Mouse (Mus musculus) hindbrain, embryonic 13.5 days (tissue): Measurements from ENCODE around the gene Syt13. TPM values are rescaled to one million over a fixed set of nuclear protein-coding genes. Genes with fewer than 3 reads are reported as not detected.

Experiments
- ATAC-seq: fragments of 200-750 bp; cut with Nextera tagmentation; 2 replicates; pipeline ENCODE4 v1.8.0; 2017; ENCODE audit warnings: moderate TSS enrichment; ENCODE audit not compliant: low FRiP score
- H3K27ac ChIP-seq: fragments of 300-500 bp; sonication (generic); 2 replicates; pipeline ENCODE4 v1.5.1; 2015; ENCODE audit warnings: inconsistent platforms, mild to moderate bottlenecking, moderate library complexity
- H3K27me3 ChIP-seq: fragments of 300-500 bp; sonication (generic); 2 replicates; pipeline ENCODE4 v1.6.1; 2015; ENCODE audit warnings: mild to moderate bottlenecking, inconsistent platforms
- H3K36me3 ChIP-seq: fragments of 300-500 bp; sonication (generic); 2 replicates; pipeline ENCODE4 v1.6.1; 2015; ENCODE audit warnings: mild to moderate bottlenecking, inconsistent platforms
- H3K4me1 ChIP-seq: fragments of 300-500 bp; sonication (generic); replicated peaks from 2 replicates; pipeline ENCODE4 v1.6.1; 2015; ENCODE audit warnings: inconsistent platforms
- H3K4me2 ChIP-seq: fragments of 300-500 bp; sonication (generic); 2 replicates; pipeline ENCODE4 v1.6.1; 2015; ENCODE audit warnings: inconsistent platforms, mild to moderate bottlenecking, moderate library complexity
- H3K4me3 ChIP-seq: fragments of 300-500 bp; sonication (generic); 2 replicates; pipeline ENCODE4 v1.5.1; 2015; ENCODE audit warnings: mild to moderate bottlenecking, inconsistent platforms
- H3K9ac ChIP-seq: fragments of 300-500 bp; sonication (generic); 2 replicates; pipeline ENCODE4 v1.6.1; 2015; ENCODE audit warnings: mild to moderate bottlenecking, inconsistent platforms
- H3K9me3 ChIP-seq: fragments of 300-500 bp; sonication (generic); 2 replicates; pipeline ENCODE4 v1.6.1; 2016; ENCODE audit warnings: inconsistent platforms
- WGBS: fragments of 180-500 bp; shearing (Covaris S2); methylation state at CpG from one replicate; pipeline ENCODE4 v1.1.7; 2015; 5-methylcytosine and 5-hydroxymethylcytosine counted together
- polyA plus RNA-seq: library from polyadenylated mRNA; unstranded; fragments of >200 nt; fragmentation: Nextera tagmentation; extraction: Ambion mirVana; gene quantifications from 2 replicates; pipeline ENCODE4 v1.2.1, GENCODE M21; 2015

Gene Syt13
- polyA plus RNA-seq, 1 experiment from 2014 or later, result 24.7 TPM

- ATAC-seq, result no peak
- H3K4me2 ChIP-seq, result no peak overlapping the region
- no peak overlapping the region for H3K4me3 ChIP-seq
- no peak overlapping the region for H3K9ac ChIP-seq
- H3K9me3 ChIP-seq, result 0 out of 2 replicates have a peak, but pooled peaks cover 4% of the 10 kb centered on the region
- no peaks in the 10 kb centered on the region for H3K36me3 ChIP-seq
- H3K27me3 ChIP-seq, result peaks cover 17% of the 10 kb centered on the region
- 77% methylated on average over 13 of the region's 13 CpGs for WGBS
- H3K4me1 ChIP-seq, result peaks cover 9% of the 10 kb centered on the region
- no peak overlapping the region for H3K27ac ChIP-seq
Measured at GRCm38 (mm10) chr2:92903650-92904049, 11.2 kb upstream of the Syt13 start.

DNA sequence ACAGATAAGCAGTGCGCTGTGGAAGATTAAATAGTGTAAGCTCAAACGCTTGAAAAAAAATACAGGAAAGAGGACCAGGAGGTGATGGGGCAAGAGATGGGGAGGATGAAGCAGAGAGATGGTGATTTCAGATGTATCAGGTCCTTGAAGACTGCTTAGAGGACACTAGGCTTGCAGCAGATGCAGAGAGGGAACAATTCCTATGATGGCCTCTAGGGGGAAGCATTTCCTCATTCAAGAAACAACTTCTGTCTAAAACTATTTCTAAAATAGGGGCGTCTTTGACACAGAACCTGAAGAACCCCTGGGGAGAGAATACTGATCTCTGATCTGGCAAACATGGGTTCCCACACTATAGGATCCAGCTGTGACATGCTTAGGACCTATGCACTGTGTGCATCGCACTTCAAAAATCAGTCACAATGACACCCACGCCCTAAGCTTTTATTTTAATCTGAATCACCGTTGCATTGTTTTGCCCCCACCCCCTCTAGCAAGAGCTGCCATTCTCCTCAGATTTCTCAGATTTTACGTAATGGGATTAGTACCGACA is 10.5 kb upstream of the Syt13 start:
- Histone ChIP-seq H3K36me3 (no peaks in the 10 kb centered on the region), H3K27ac (no peak overlapping the region), H3K9ac (no peak overlapping the region), H3K9me3 (0 out of 2 replicates have a peak, but pooled peaks cover 4% of the 10 kb centered on the region), H3K4me2 (no peak overlapping the region), H3K4me1 (peaks cover 9% of the 10 kb centered on the region), H3K27me3 (peaks cover 17% of the 10 kb centered on the region), H3K4me3 (no peak overlapping the region)
- peak; percentile 36 for ATAC-seq
- 30% methylated on average over 8 of the region's 8 CpGs for WGBS

GRCm38 (mm10) chr2:92910371-92910770 is 4.5 kb upstream of the Syt13 start:
- 0 out of 2 replicates have a peak, but pooled peaks cover 4% of the 10 kb centered on the region for H3K9me3 ChIP-seq
- peaks cover 36% of the 10 kb centered on the region for H3K4me1 ChIP-seq

DNA sequence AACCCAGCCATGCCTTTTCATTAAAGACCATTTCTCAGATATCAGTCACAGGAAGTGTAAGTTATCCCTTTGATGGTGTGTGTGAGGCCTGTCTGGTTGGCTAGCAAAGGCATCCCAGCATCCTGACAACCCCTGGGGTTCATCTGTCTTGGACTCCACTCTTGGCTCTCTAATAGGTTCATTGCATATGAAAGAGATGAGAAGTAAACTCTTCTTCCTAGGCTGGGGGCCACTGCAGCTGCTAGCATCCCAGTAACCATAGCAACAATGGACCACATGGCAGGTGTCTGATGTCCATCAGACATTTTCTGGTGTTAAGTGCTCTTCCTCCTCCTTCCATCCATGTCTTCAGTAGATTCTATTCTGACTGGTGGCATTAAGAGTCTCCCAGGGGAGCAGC is 2.6 kb upstream of the Syt13 start:
- ATAC-seq, result no peak
- Histone ChIP-seq H3K27me3 (peaks cover 24% of the 10 kb centered on the region; the same call in 1 of the 2 replicates), H3K4me2 (no peak overlapping the region), H3K9me3 (0 out of 2 replicates have a peak, but pooled peaks cover 4% of the 10 kb centered on the region), H3K36me3 (no peaks in the 10 kb centered on the region), H3K4me1 (peaks cover 53% of the 10 kb centered on the region), H3K9ac (no peak overlapping the region), H3K27ac (0 out of 2 replicates have a peak overlapping the region, but pooled peaks have one; percentile 3), H3K4me3 (no peak overlapping the region)

More at GRCm38 (mm10) chr2:92910371-92910770, 4.5 kb upstream of the Syt13 start:
- Histone ChIP-seq H3K9ac (no peak overlapping the region), H3K27ac (no peak overlapping the region), H3K27me3 (peaks cover 25% of the 10 kb centered on the region), H3K4me2 (no peak overlapping the region), H3K4me3 (no peak overlapping the region), H3K36me3 (no peaks in the 10 kb centered on the region)
- ATAC-seq, result no peak
- 73% methylated on average over 4 of the region's 4 CpGs for WGBS

- ATAC-seq, result no peak
- H3K9ac ChIP-seq, result peak overlapping the region; percentile 47; the same call in 1 of the 2 replicates
- H3K27me3 ChIP-seq, result peaks cover 25% of the 10 kb centered on the region; the same call in 1 of the 2 replicates
- peak overlapping the region; percentile 19; the same call in 1 of the 2 replicates for H3K27ac ChIP-seq
- no peak overlapping the region for H3K4me3 ChIP-seq
- no peaks in the 10 kb centered on the region for H3K36me3 ChIP-seq
- H3K4me2 ChIP-seq, result no peak overlapping the region
- 5% methylated on average over 9 of the region's 9 CpGs for WGBS
- H3K9me3 ChIP-seq, result no peaks in the 10 kb centered on the region
- peaks cover 63% of the 10 kb centered on the region for H3K4me1 ChIP-seq
Measured at GRCm38 (mm10) chr2:92913295-92913694, 1.6 kb upstream of the Syt13 start.

DNA sequence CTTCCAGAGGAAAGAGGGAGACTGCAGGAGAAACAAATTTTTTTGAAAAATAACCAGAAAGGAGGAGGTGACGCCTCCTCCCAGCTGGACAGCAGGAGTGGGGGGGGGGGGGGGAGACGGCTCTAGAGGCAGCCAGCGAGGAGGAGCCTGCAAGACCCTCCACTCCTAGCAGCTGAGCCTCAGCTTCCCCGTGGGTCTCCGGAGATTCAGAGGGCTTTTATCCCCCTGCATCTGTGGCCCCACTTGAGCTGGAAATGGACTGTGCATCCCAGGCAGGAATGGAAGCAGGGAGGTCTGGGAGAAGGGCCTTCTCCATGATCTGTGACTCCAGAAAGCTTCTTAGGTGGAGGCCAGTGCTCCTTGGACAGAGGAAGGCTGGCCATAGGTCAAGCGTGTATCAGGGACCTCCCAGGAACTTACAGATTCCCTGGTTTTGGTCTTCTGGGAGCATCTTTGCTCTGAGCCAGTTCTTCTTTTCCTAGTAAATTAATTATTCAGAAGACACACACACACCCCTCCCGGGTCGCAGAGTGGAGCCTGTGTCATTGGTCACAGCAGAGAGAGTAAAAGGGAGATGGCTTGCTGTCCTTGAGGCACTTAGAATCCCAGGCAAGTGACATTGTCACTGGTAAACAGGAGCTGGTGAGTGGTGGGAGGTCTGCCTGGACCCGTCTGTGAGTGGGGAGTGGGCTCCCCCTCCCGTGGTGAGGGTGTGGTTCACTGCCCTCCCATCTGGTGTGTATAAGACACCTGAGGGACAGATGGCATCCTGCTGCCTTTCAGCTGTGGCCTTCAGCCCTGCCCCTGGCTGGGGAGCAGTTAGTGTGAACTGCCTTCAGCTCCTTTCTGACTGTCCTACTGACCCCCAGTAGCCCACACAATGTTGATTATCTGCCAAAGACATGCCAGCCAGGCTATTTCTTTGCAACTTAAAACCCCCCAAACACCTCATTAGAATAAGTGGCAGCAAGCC is 1.0 kb downstream of the Syt13 start:
- peak overlapping the region; percentile 69 for H3K27ac ChIP-seq
- peaks cover 82% of the 10 kb centered on the region for H3K4me1 ChIP-seq
- H3K9ac ChIP-seq, result peak overlapping the region; percentile 78
- peak; percentile 37 for ATAC-seq
- peaks cover 25% of the 10 kb centered on the region; the same call in 1 of the 2 replicates for H3K27me3 ChIP-seq
- H3K4me2 ChIP-seq, result peak overlapping the region; percentile 78
- H3K4me3 ChIP-seq, result peak overlapping the region; percentile 48
- H3K36me3 ChIP-seq, result no peaks in the 10 kb centered on the region
- no peaks in the 10 kb centered on the region for H3K9me3 ChIP-seq
- 3% methylated on average over 10 of the region's 10 CpGs for WGBS

DNA sequence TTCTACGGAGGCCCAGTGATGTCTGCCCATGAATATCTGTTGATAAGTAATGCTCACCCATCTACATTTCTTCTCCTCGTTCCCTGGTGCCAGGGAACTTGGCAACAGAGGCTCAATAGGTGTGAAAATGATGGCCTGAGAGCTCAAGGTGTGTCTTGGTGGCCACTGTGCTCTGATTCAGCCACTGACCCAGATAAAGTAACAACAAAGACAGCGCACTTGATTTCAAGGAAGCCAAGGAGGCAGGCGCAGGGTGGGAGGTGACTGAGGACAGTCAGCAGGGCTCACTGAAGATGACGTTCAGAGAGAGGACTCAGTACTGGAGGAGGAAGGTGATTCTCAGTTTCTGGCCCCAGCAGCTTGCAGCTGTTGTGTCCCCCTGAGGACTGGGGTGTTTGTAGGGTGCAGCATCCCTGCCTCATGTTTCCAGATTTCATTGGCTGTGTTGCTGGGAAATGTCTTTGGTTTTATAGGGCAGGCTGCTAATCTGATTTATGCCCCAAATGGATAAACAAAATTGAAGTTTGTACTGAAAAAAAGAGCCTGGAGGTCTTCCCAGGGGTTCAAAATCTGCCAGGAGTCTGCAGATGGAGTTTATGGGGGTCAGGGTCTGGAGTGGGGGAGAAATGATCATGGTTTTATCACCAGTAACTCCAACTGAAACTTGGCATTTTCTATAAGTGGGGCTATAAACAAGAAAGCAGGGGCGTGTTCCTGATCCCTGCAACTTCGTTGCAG is 2.7 kb downstream of the Syt13 start:
- peak overlapping the region; percentile 7; the same call in 1 of the 2 replicates for H3K4me3 ChIP-seq
- ATAC-seq, result no peak
- no peaks in the 10 kb centered on the region for H3K9me3 ChIP-seq
- peak overlapping the region; percentile 55; the same call in 1 of the 2 replicates for H3K9ac ChIP-seq
- H3K27ac ChIP-seq, result no peak overlapping the region; the same call in 1 of the 2 replicates
- H3K36me3 ChIP-seq, result no peaks in the 10 kb centered on the region
- WGBS, result 51% methylated on average over 7 of the region's 7 CpGs
- peak overlapping the region; percentile 25; the same call in 1 of the 2 replicates for H3K4me2 ChIP-seq
- H3K27me3 ChIP-seq, result peaks cover 25% of the 10 kb centered on the region; the same call in 1 of the 2 replicates
- H3K4me1 ChIP-seq, result peaks cover 79% of the 10 kb centered on the region

DNA sequence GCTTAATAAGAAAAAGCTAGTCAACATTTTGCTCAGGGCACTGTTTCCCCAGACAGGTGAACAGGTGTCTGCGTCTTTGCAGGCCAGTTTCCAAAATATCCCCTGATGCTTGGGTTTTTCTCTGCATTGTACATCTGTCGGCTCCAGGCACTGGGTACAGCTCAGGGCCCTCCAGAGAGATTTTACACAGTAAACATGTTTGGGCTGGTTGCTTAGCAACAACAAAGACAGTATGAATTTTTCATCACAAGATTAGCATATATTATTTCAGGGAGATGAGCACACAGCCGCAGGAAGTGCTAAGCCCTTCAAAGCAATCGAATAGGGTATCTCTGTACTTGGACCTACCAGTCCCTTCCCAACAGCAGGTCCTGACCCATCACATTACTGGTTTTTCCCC is 5.8 kb downstream of the Syt13 start:
- Histone ChIP-seq H3K27me3 (peaks cover 6% of the 10 kb centered on the region; the same call in 1 of the 2 replicates), H3K27ac (peak overlapping the region; percentile 60; the same call in 1 of the 2 replicates), H3K9ac (no peak overlapping the region), H3K4me1 (peaks cover 53% of the 10 kb centered on the region), H3K9me3 (no peaks in the 10 kb centered on the region), H3K4me2 (no peak overlapping the region), H3K4me3 (no peak overlapping the region), H3K36me3 (no peaks in the 10 kb centered on the region)
- WGBS, result 31% methylated on average over 4 of the region's 4 CpGs
- peak; percentile 66 for ATAC-seq

- H3K4me2 ChIP-seq, result no peak overlapping the region
- peak; percentile 19; the same call in 1 of the 2 replicates for ATAC-seq
- no peak overlapping the region for H3K4me3 ChIP-seq
- 0 out of 2 replicates have a peak, but pooled peaks cover 5% of the 10 kb centered on the region for H3K27me3 ChIP-seq
- H3K9ac ChIP-seq, result no peak overlapping the region
- 66% methylated on average over 6 of the region's 6 CpGs for WGBS
- H3K9me3 ChIP-seq, result no peaks in the 10 kb centered on the region
- no peak overlapping the region for H3K27ac ChIP-seq
- no peaks in the 10 kb centered on the region for H3K36me3 ChIP-seq
- peaks cover 29% of the 10 kb centered on the region for H3K4me1 ChIP-seq
Measured at GRCm38 (mm10) chr2:92924677-92925259, 9.9 kb downstream of the Syt13 start.

GRCm38 (mm10) chr2:92929696-92930095 is 14.8 kb downstream of the Syt13 start:
- no peak for ATAC-seq
- peaks cover 22% of the 10 kb centered on the region for H3K4me1 ChIP-seq
- no peaks in the 10 kb centered on the region for H3K9me3 ChIP-seq
- no peak overlapping the region for H3K9ac ChIP-seq
- H3K27ac ChIP-seq, result no peak overlapping the region
- H3K4me3 ChIP-seq, result no peak overlapping the region
- no peak overlapping the region for H3K4me2 ChIP-seq
- H3K36me3 ChIP-seq, result no peaks in the 10 kb centered on the region
- H3K27me3 ChIP-seq, result 0 out of 2 replicates have a peak, but pooled peaks cover 12% of the 10 kb centered on the region
- WGBS, result 80% methylated on average over 5 of the region's 5 CpGs

DNA sequence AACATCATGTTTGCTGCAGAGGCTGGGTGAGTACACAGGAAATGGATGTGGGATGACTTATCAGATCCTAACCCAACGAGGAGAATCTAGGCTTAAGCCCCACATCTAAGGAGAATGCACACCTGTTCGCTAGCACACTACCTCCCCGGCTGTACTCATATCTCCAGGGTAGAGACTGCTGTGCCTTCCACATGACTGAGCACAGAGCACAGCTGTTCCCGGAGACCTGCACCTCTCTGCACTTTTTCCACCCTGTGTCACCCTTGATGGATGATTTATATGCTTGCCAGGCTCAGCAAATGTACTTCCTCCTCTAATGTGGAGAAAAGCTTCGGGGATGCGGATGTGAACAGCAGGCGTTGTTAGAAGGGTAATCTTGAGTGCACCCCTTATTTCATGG is 16.2 kb downstream of the Syt13 start:
- Histone ChIP-seq H3K27ac (no peak overlapping the region), H3K36me3 (no peaks in the 10 kb centered on the region), H3K27me3 (0 out of 2 replicates have a peak, but pooled peaks cover 12% of the 10 kb centered on the region), H3K4me3 (no peak overlapping the region), H3K9ac (no peak overlapping the region), H3K4me2 (no peak overlapping the region), H3K4me1 (peaks cover 29% of the 10 kb centered on the region), H3K9me3 (no peaks in the 10 kb centered on the region)
- no peak for ATAC-seq
- WGBS, result 68% methylated on average over 7 of the region's 7 CpGs
